Mouse (Mus musculus) kidney, postnatal 10 days (tissue): ENCODE results near the gene Fbxl18.
A peak's percentile ranks its signal among the peaks of the same experiment; 100 is the strongest.
"Not testable (repeated sequence)": the region's sequence is repeated elsewhere in the genome, so short reads cannot be mapped to it uniquely, and the experiment has no call there.

Source experiments
- DNase-seq: peaks from one replicate; pipeline ENCODE4 v3.0.0; 2021; ENCODE audit warnings: mixed read lengths

Fbxl18 gene

GRCm38 (mm10) chr5:142899057-142899601 is 3.9 kb upstream of the Fbxl18 start:
- DNase-seq, result no peak

GRCm38 (mm10) chr5:142898316-142898715 is 3.1 kb upstream of the Fbxl18 start:
- DNase-seq, result no peak

GRCm38 (mm10) chr5:142897568-142898248 is 2.5 kb upstream of the Fbxl18 start:
- DNase-seq, result no peak

- no peak for DNase-seq
Observed at GRCm38 (mm10) chr5:142896713-142897112, 1.5 kb upstream of the Fbxl18 start.

- no peak for DNase-seq
Observed at GRCm38 (mm10) chr5:142896192-142896591, 971 bp upstream of the Fbxl18 start.

- DNase-seq, result no peak
Observed at GRCm38 (mm10) chr5:142891396-142891795, 3.8 kb downstream of the Fbxl18 start.

- not testable (repeated sequence) for DNase-seq
Observed at GRCm38 (mm10) chr5:142887533-142887932, 7.7 kb downstream of the Fbxl18 start.

- peak; percentile 4 for DNase-seq
Observed at GRCm38 (mm10) chr5:142886761-142887160, 8.5 kb downstream of the Fbxl18 start.

- no peak for DNase-seq
Observed at GRCm38 (mm10) chr5:142886181-142886580, 9.0 kb downstream of the Fbxl18 start.

- DNase-seq, result no peak
Observed at GRCm38 (mm10) chr5:142882471-142882870, 12.8 kb downstream of the Fbxl18 start.

GRCm38 (mm10) chr5:142881936-142882335 is 13.3 kb downstream of the Fbxl18 start:
- peak; percentile 65 for DNase-seq

GRCm38 (mm10) chr5:142880806-142881516 is 14.3 kb downstream of the Fbxl18 start:
- peak; percentile 72 for DNase-seq

GRCm38 (mm10) chr5:142880246-142880645 is 15.0 kb downstream of the Fbxl18 start:
- DNase-seq, result no peak

GRCm38 (mm10) chr5:142879318-142880175 is 15.7 kb downstream of the Fbxl18 start:
- peak; percentile 92 for DNase-seq

- DNase-seq, result no peak
Observed at GRCm38 (mm10) chr5:142878570-142878969, 16.7 kb downstream of the Fbxl18 start.

- DNase-seq, result peak; percentile 90
Observed at GRCm38 (mm10) chr5:142877337-142878280, 17.6 kb downstream of the Fbxl18 start.

GRCm38 (mm10) chr5:142876896-142877295 is 18.3 kb downstream of the Fbxl18 start:
- no peak for DNase-seq

- DNase-seq, result no peak
Observed at GRCm38 (mm10) chr5:142875513-142875905, 19.7 kb downstream of the Fbxl18 start.

- DNase-seq, result no peak
Observed at GRCm38 (mm10) chr5:142874791-142875512, 20.3 kb downstream of the Fbxl18 start.

GRCm38 (mm10) chr5:142873718-142874117 is 21.5 kb downstream of the Fbxl18 start:
- DNase-seq, result no peak

- DNase-seq, result no peak
Observed at GRCm38 (mm10) chr5:142871765-142872164, 23.5 kb downstream of the Fbxl18 start.
